Mouse (Mus musculus) gonadal fat pad, adult 2 months (tissue): ENCODE data around the gene Gm11939. TPM values are rescaled to one million over a fixed set of nuclear protein-coding genes. Genes with fewer than 3 reads are reported as not detected.
A peak's percentile ranks its signal among the peaks of the same experiment; 100 is the strongest.
"Not testable (repeated sequence)": the region's sequence is repeated elsewhere in the genome, so short reads cannot be mapped to it uniquely, and the experiment has no call there.

Experiments used
- DNase-seq: peaks from one replicate; pipeline ENCODE4 v3.0.0-alpha.2; 2012; ENCODE audit warnings: low read depth
- polyA plus RNA-seq: library from polyadenylated mRNA; depleted of rRNA; stranded (reverse); fragments of >200 nt; gene quantifications from 2 replicates; pipeline ENCODE4 v1.2.3, GENCODE M21; 2012; rRNA removed

Gene Gm11939
- not detected in 2 replicates for polyA plus RNA-seq

GRCm38 (mm10) chr11:99559366-99559765 lies at the start of gene Gm11939:
TSS of gene Gm11939 (minus strand) at chr11:99559466.
- no peak for DNase-seq

- DNase-seq, result not testable (repeated sequence)
These were observed 43.9 kb upstream of the Gm11939 start, which contains the start of gene Gm11938 for GRCm38 (mm10) chr11:99603208-99603607. TSS of gene Gm11938 (minus strand) at chr11:99603308.

- DNase-seq, result not testable (repeated sequence)
These were observed 38.5 kb upstream of the Gm11939 start, which contains the start of gene Krtap9-3 for GRCm38 (mm10) chr11:99597742-99598141. TSS of gene Krtap9-3 (minus strand) at chr11:99598105.

GRCm38 (mm10) chr11:99590981-99591380 lies 31.7 kb upstream of the Gm11939 start, which contains the start of gene Krtap1-3:
TSS of gene Krtap1-3 (minus strand) at chr11:99591339.
- DNase-seq, result no peak

- no peak for DNase-seq
These were observed 25.8 kb upstream of the Gm11939 start for GRCm38 (mm10) chr11:99585096-99585495.

GRCm38 (mm10) chr11:99583245-99583704 lies 24.0 kb upstream of the Gm11939 start, which contains the start of gene Krtap1-4:
TSS of gene Krtap1-4 (minus strand) at chr11:99583654.
- DNase-seq, result no peak

GRCm38 (mm10) chr11:99581564-99581963 lies 22.3 kb upstream of the Gm11939 start:
- DNase-seq, result no peak

GRCm38 (mm10) chr11:99581051-99581450 lies 21.8 kb upstream of the Gm11939 start:
- DNase-seq, result no peak

- DNase-seq, result no peak
These were observed 21.4 kb upstream of the Gm11939 start, which contains the start of gene Krtap1-5 for GRCm38 (mm10) chr11:99580636-99581035. TSS of gene Krtap1-5 (minus strand) at chr11:99581016.

- peak; percentile 2 for DNase-seq
These were observed 14.8 kb upstream of the Gm11939 start for GRCm38 (mm10) chr11:99574106-99574505.

GRCm38 (mm10) chr11:99573164-99573563 lies 13.9 kb upstream of the Gm11939 start:
- no peak for DNase-seq

GRCm38 (mm10) chr11:99566530-99566929 lies 7.3 kb upstream of the Gm11939 start, which contains the start of gene Krtap3-1:
TSS of gene Krtap3-1 (minus strand) at chr11:99566630.
- DNase-seq, result no peak

GRCm38 (mm10) chr11:99562580-99562979 lies 3.3 kb upstream of the Gm11939 start:
- DNase-seq, result no peak

- DNase-seq, result no peak
These were observed 1.1 kb downstream of the Gm11939 start for GRCm38 (mm10) chr11:99557976-99558745.

- DNase-seq, result no peak
These were observed 2.5 kb downstream of the Gm11939 start, which contains the start of gene Krtap3-2 for GRCm38 (mm10) chr11:99556753-99557152. TSS of gene Krtap3-2 (minus strand) at chr11:99556853.

- no peak for DNase-seq
These were observed 3.1 kb downstream of the Gm11939 start for GRCm38 (mm10) chr11:99556195-99556594.

- DNase-seq, result no peak
These were observed 8.5 kb downstream of the Gm11939 start, which contains the start of gene Krtap3-3 for GRCm38 (mm10) chr11:99550765-99551164. TSS of gene Krtap3-3 (minus strand) at chr11:99550865.

GRCm38 (mm10) chr11:99547892-99548291 lies 11.4 kb downstream of the Gm11939 start:
- DNase-seq, result no peak

- no peak for DNase-seq
These were observed 19.5 kb downstream of the Gm11939 start for GRCm38 (mm10) chr11:99539721-99540120.

- no peak for DNase-seq
These were observed 37.9 kb downstream of the Gm11939 start, which contains the start of gene Krt39 for GRCm38 (mm10) chr11:99521288-99521860. TSS of gene Krt39 (minus strand) at chr11:99521338.

GRCm38 (mm10) chr11:99514098-99514497 lies 45.2 kb downstream of the Gm11939 start:
- peak; percentile 24 for DNase-seq
